Mouse (Mus musculus) neural tube, embryonic 14.5 days (tissue): ENCODE measurements around the gene Zfp740. TPM values are rescaled to one million over a fixed set of nuclear protein-coding genes. Genes with fewer than 3 reads are reported as not detected.

Source experiments
- ATAC-seq: fragments of 200-750 bp; cut with Nextera tagmentation; 2 replicates; pipeline ENCODE4 v1.8.0; 2017; ENCODE audit warnings: low read depth, mild to moderate bottlenecking, moderate TSS enrichment, moderate library complexity
- H3K27ac ChIP-seq: fragments of 300-500 bp; sonication (generic); 2 replicates; pipeline ENCODE4 v1.5.1; 2014; ENCODE audit warnings: low read depth, mild to moderate bottlenecking, control low read depth, low read length, moderate library complexity, mixed read lengths
- H3K27me3 ChIP-seq: fragments of 300-500 bp; sonication (generic); 2 replicates; pipeline ENCODE4 v1.6.1; 2014; ENCODE audit warnings: low read length; ENCODE audit not compliant: control insufficient read depth, insufficient read depth
- H3K36me3 ChIP-seq: fragments of 300-500 bp; sonication (generic); 2 replicates; pipeline ENCODE4 v1.6.1; 2014; ENCODE audit warnings: low read length, mixed read lengths; ENCODE audit not compliant: control insufficient read depth, insufficient read depth
- H3K4me1 ChIP-seq: fragments of 300-500 bp; sonication (generic); 2 replicates; pipeline ENCODE4 v1.6.1; 2014; ENCODE audit warnings: low read length; ENCODE audit not compliant: control insufficient read depth, insufficient read depth
- H3K4me2 ChIP-seq: fragments of 300-500 bp; sonication (generic); 2 replicates; pipeline ENCODE4 v1.6.1; 2014; ENCODE audit warnings: mild to moderate bottlenecking, low read depth, low read length, control low read depth
- H3K4me3 ChIP-seq: fragments of 300-500 bp; sonication (generic); 2 replicates; pipeline ENCODE4 v1.5.1; 2014; ENCODE audit warnings: low read depth, low read length, control low read depth, mixed read lengths
- H3K9ac ChIP-seq: fragments of 300-500 bp; sonication (generic); replicated peaks from 2 replicates; pipeline ENCODE4 v1.6.1; 2014; ENCODE audit warnings: low read depth, mild to moderate bottlenecking, control low read depth, low read length, mixed read lengths
- H3K9me3 ChIP-seq: fragments of 300-500 bp; sonication (generic); 2 replicates; pipeline ENCODE4 v1.6.1; 2016; ENCODE audit warnings: low read length; ENCODE audit not compliant: control insufficient read depth
- whole genome bisulfite sequencing: fragments of 180-500 bp; shearing (Covaris S2); extraction: QIAGEN DNeasy Blood & Tissue Kit; methylation state at CpG from one replicate; pipeline ENCODE4 v1.1.7; 2014; 5-methylcytosine and 5-hydroxymethylcytosine counted together
- polyA plus RNA-seq: library from polyadenylated mRNA; unstranded; fragments of >200 nt; fragmentation: Nextera tagmentation; extraction: Ambion mirVana; gene quantifications from 2 replicates; pipeline ENCODE4 v1.2.1, GENCODE M21; 2014

Gene Zfp740
- polyA plus RNA-seq, 1 experiment from 2014 or later: 38.2 TPM

DNA sequence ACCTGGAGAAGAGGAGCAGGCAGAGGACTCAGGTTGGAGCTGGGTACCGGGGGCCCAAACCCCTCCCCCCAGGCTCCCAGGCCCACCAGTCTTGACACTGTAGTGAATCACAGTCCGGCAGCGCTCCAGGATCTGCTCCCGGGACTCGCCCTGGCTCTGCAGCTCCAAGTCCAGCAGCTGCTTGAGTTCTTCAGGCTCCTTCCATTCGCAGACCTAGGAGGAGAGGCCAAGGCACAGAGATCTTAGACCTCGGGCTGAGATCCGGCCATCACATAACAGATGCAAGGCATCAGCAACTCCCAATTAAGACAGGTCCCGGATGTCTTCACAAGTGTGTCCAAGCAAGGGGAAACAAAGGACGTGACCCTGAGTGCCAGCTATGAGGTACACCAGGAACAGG, 15.0 kb upstream of the Zfp740 start:
- H3K4me2 ChIP-seq: no peak overlapping the region
- ATAC-seq: no peak
- no peaks in the 10 kb centered on the region for H3K4me1 ChIP-seq
- H3K9me3 ChIP-seq: no peaks in the 10 kb centered on the region
- H3K27me3 ChIP-seq: no peaks in the 10 kb centered on the region
- H3K36me3 ChIP-seq: no peaks in the 10 kb centered on the region
- H3K27ac ChIP-seq: no peak overlapping the region
- WGBS: 94% methylated on average over 10 of the region's 10 CpGs
- H3K9ac ChIP-seq: no peak overlapping the region
- no peak overlapping the region for H3K4me3 ChIP-seq

DNA sequence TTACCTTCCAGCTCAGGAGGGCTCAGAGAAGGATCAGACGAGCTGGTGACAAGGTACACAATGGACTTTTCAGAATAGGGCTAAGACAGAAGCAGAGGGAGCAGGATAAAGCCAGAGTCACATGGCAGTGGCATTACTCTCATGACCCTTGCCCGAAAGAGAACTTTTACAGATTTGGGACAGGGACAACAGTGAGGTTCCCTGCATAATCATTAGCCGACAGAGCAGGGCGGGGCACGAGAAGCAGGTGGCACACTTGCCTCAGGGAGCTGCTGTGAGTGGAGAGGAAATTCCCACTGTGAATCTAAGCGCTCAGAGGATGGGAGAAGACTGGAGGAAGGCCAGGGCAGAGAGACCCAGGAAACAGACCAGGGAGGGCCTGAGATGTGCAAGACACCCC, 14.2 kb upstream of the Zfp740 start:
- no peaks in the 10 kb centered on the region for H3K9me3 ChIP-seq
- H3K27me3 ChIP-seq: no peaks in the 10 kb centered on the region
- no peaks in the 10 kb centered on the region for H3K4me1 ChIP-seq
- 55% methylated on average over 6 of the region's 6 CpGs for WGBS
- H3K27ac ChIP-seq: no peak overlapping the region
- ATAC-seq: no peak
- no peak overlapping the region for H3K4me3 ChIP-seq
- H3K4me2 ChIP-seq: no peak overlapping the region
- no peak overlapping the region for H3K9ac ChIP-seq
- H3K36me3 ChIP-seq: no peaks in the 10 kb centered on the region

- H3K27me3 ChIP-seq: no peaks in the 10 kb centered on the region
- no peak overlapping the region for H3K4me3 ChIP-seq
- no peak for ATAC-seq
- WGBS: 68% methylated on average over 7 of the region's 7 CpGs
- no peak overlapping the region for H3K9ac ChIP-seq
- no peak overlapping the region for H3K4me2 ChIP-seq
- H3K36me3 ChIP-seq: no peaks in the 10 kb centered on the region
- H3K27ac ChIP-seq: no peak overlapping the region
- no peaks in the 10 kb centered on the region for H3K9me3 ChIP-seq
- no peaks in the 10 kb centered on the region for H3K4me1 ChIP-seq
These were observed 11.3 kb upstream of the Zfp740 start for GRCm38 (mm10) chr15:102191699-102192098.

GRCm38 (mm10) chr15:102192271-102192812, 10.7 kb upstream of the Zfp740 start:
- no peaks in the 10 kb centered on the region for H3K9me3 ChIP-seq
- H3K27me3 ChIP-seq: no peaks in the 10 kb centered on the region
- no peak overlapping the region for H3K4me2 ChIP-seq
- no peaks in the 10 kb centered on the region for H3K36me3 ChIP-seq
- no peak for ATAC-seq
- H3K4me1 ChIP-seq: no peaks in the 10 kb centered on the region
- H3K9ac ChIP-seq: no peak overlapping the region
- 81% methylated on average over 7 of the region's 7 CpGs for WGBS
- H3K4me3 ChIP-seq: no peak overlapping the region
- H3K27ac ChIP-seq: no peak overlapping the region

DNA sequence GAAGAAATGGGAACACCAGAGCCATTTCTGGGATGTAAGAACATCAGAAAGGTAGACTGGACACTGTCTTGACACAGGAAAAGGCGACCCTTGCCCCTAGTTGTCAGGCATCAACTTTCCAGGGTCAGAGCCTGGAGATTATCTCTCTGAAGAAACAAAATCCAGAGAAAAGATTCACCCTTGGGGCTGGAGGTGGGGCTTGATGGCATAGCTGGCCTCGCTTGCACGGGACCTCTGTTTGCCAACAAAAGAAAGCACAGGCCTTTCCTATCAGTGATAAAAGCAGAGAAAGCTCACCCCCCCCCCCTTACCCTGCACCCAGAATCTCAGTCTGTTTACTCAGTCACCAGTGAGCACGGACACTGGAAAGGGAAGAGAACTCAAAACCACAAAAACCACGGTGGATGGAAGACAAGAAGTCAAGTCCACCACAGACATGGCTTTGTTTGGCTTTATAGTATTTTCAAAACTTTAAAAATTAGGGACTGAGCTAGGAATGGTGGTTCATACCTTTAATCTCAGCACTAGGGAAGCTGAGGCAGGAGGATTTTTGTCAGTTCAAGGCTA, 10.1 kb upstream of the Zfp740 start:
- no peaks in the 10 kb centered on the region for H3K36me3 ChIP-seq
- 79% methylated on average over 5 of the region's 5 CpGs for WGBS
- H3K27ac ChIP-seq: no peak overlapping the region
- no peaks in the 10 kb centered on the region for H3K27me3 ChIP-seq
- no peak for ATAC-seq
- no peaks in the 10 kb centered on the region for H3K9me3 ChIP-seq
- H3K4me1 ChIP-seq: no peaks in the 10 kb centered on the region
- no peak overlapping the region for H3K4me2 ChIP-seq
- H3K4me3 ChIP-seq: no peak overlapping the region
- H3K9ac ChIP-seq: no peak overlapping the region

DNA sequence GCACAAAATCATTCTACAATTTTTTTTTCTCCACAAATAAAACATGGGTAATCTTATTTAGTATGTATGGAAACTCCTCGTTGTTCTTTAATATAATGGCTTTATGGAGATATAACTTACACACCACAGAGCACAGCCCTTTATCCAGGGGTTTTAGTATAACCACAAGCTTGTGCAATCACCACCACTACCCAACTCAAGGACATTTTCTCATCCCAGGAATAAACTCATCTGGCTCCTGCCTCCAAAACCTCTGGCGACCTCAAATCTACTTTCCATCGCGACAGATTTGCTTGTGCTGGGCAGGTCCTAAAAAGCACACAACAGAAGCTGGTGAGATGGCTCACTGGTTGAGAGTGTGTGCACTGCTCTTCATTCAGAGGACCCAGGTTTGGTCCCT, 9.4 kb upstream of the Zfp740 start:
- Histone ChIP-seq H3K9ac (no peak overlapping the region), H3K27ac (no peak overlapping the region), H3K4me1 (no peaks in the 10 kb centered on the region), H3K36me3 (no peaks in the 10 kb centered on the region), H3K27me3 (no peaks in the 10 kb centered on the region), H3K4me3 (no peak overlapping the region), H3K9me3 (no peaks in the 10 kb centered on the region), H3K4me2 (no peak overlapping the region)
- ATAC-seq: no peak
- WGBS: 84% methylated on average over 4 of the region's 4 CpGs

DNA sequence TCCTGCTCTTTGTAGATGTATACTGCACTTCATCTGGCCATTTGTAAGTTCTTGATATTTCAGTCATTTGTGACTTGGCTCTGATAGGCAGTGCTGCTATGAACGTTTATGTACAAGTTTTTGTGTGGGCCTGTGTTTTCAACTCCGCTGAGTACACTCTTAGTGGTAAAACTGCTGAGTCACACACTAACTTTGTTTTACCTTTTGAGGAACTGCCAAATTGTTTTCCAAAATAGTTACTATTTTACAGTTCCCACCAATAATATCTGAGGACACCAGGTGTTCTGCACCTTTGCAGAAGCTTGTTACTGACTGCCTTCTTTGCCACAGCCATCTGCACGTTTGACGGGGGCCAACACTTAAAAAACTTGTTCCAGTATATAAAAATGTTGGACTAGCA, 8.6 kb upstream of the Zfp740 start:
- ATAC-seq: no peak
- Histone ChIP-seq H3K4me1 (no peaks in the 10 kb centered on the region), H3K4me2 (no peak overlapping the region), H3K36me3 (no peaks in the 10 kb centered on the region), H3K27ac (no peak overlapping the region), H3K9ac (no peak overlapping the region), H3K9me3 (no peaks in the 10 kb centered on the region), H3K27me3 (no peaks in the 10 kb centered on the region), H3K4me3 (no peak overlapping the region)
- WGBS: 89% methylated on average over 4 of the region's 4 CpGs

- H3K4me2 ChIP-seq: no peak overlapping the region
- no peaks in the 10 kb centered on the region for H3K4me1 ChIP-seq
- no peak overlapping the region for H3K4me3 ChIP-seq
- H3K27me3 ChIP-seq: no peaks in the 10 kb centered on the region
- H3K9ac ChIP-seq: no peak overlapping the region
- no peaks in the 10 kb centered on the region for H3K9me3 ChIP-seq
- H3K27ac ChIP-seq: no peak overlapping the region
- ATAC-seq: no peak
- H3K36me3 ChIP-seq: no peaks in the 10 kb centered on the region
- WGBS: 88% methylated on average over 4 of the region's 4 CpGs
These were observed 7.7 kb upstream of the Zfp740 start for GRCm38 (mm10) chr15:102195373-102195772.

- no peak for ATAC-seq
- Histone ChIP-seq H3K36me3 (no peaks in the 10 kb centered on the region), H3K9me3 (no peaks in the 10 kb centered on the region), H3K4me3 (no peak overlapping the region), H3K27me3 (no peaks in the 10 kb centered on the region), H3K4me2 (no peak overlapping the region), H3K9ac (no peak overlapping the region), H3K4me1 (peaks cover 6% of the 10 kb centered on the region), H3K27ac (no peak overlapping the region)
- 84% methylated on average over 4 of the region's 4 CpGs for WGBS
These were observed 4.2 kb upstream of the Zfp740 start for GRCm38 (mm10) chr15:102198841-102199240.
